Mouse (Mus musculus): ENCODE results near the gene 1600014C10Rik. TPM values are rescaled to one million over a fixed set of nuclear protein-coding genes. Genes with fewer than 3 reads are reported as not detected.

1600014C10Rik gene
- total RNA-seq, 2 experiments from 2014 or later: 2.9 to 3.6 TPM

Other genes with a start within 250 kb of the 1600014C10Rik start
- 10.1 TPM in 2 replicates for gene Uri1, start 159.7 kb upstream of the 1600014C10Rik start, total RNA-seq (2015; ENCODE audit: low replicate concordance)
- 18.2 and 18.8 TPM in 2 replicates for gene Uri1, start 159.7 kb upstream of the 1600014C10Rik start, total RNA-seq (2017; ENCODE audit: low replicate concordance)
- 131 and 148 TPM in 2 replicates for gene Ccne1, start 75.7 kb upstream of the 1600014C10Rik start, total RNA-seq (2015; ENCODE audit: low replicate concordance)
- 180 and 187 TPM in 2 replicates for gene Ccne1, start 75.7 kb upstream of the 1600014C10Rik start, total RNA-seq (2017; ENCODE audit: low replicate concordance)
- gene Plekhf1, start 44.8 kb downstream of the 1600014C10Rik start, total RNA-seq (2015; ENCODE audit: low replicate concordance): not detected in 2 replicates
- 0.13 TPM in 1 of 2 replicates, not detected in the other for gene Plekhf1, start 44.8 kb downstream of the 1600014C10Rik start, total RNA-seq (2017; ENCODE audit: low replicate concordance)
- 4.3 and 22.2 TPM in 2 replicates for gene Pop4, start 88.2 kb downstream of the 1600014C10Rik start, total RNA-seq (2015; ENCODE audit: low replicate concordance)
- gene Pop4, start 88.2 kb downstream of the 1600014C10Rik start, total RNA-seq (2017; ENCODE audit: low replicate concordance): 2.6 and 4.7 TPM in 2 replicates

All from erythroid progenitor cell, adult 5-6 weeks (primary cell).